Mouse (Mus musculus) brain, embryonic 14.5 days (tissue): Measurements from ENCODE around the gene Pfkm.

Source experiments
- CTCF ChIP-seq: fragments of 200-500 bp; IDR thresholded peaks from 2 replicates; pipeline ENCODE4 v1.5.1; 2012; ENCODE audit warnings: inconsistent platforms, mild to moderate bottlenecking, moderate library complexity, borderline replicate concordance; ENCODE audit not compliant: insufficient read depth, insufficient read length; ENCODE audit errors: extremely low read depth
- POLR2A ChIP-seq: fragments of 200-500 bp; IDR thresholded peaks from 2 replicates; pipeline ENCODE4 v1.6.1; 2012; ENCODE audit warnings: mild to moderate bottlenecking, inconsistent platforms, borderline replicate concordance; ENCODE audit not compliant: poor library complexity, insufficient read depth, insufficient read length, severe bottlenecking; ENCODE audit errors: extremely low read depth

- TF ChIP-seq CTCF (no peak), POLR2A (no peak)
These were observed 44.5 kb downstream of the Pfkm start for GRCm38 (mm10) chr15:98136871-98137270.
